Mouse (Mus musculus) lung, adult 2 months (tissue): ENCODE data around the gene Pgrmc2.

Experiments used
- CTCF ChIP-seq: fragments of 200-500 bp; IDR thresholded peaks from 2 replicates; pipeline ENCODE4 v1.5.1; 2011; ENCODE audit warnings: mild to moderate bottlenecking, low read length, control low read depth; ENCODE audit not compliant: insufficient read depth
- POLR2A ChIP-seq: fragments of 200-500 bp; IDR thresholded peaks from 2 replicates; pipeline ENCODE4 v1.6.1; 2011; ENCODE audit warnings: low read depth, mild to moderate bottlenecking, control low read depth, low read length, borderline replicate concordance; ENCODE audit errors: extremely low read depth

- TF ChIP-seq CTCF (no peak), POLR2A (no peak)
Measured at GRCm38 (mm10) chr3:41087071-41087470, 4.2 kb upstream of the Pgrmc2 start.
